Mouse (Mus musculus): Measurements from ENCODE around the gene AC109138.7.

AC109138.7 gene

DNA sequence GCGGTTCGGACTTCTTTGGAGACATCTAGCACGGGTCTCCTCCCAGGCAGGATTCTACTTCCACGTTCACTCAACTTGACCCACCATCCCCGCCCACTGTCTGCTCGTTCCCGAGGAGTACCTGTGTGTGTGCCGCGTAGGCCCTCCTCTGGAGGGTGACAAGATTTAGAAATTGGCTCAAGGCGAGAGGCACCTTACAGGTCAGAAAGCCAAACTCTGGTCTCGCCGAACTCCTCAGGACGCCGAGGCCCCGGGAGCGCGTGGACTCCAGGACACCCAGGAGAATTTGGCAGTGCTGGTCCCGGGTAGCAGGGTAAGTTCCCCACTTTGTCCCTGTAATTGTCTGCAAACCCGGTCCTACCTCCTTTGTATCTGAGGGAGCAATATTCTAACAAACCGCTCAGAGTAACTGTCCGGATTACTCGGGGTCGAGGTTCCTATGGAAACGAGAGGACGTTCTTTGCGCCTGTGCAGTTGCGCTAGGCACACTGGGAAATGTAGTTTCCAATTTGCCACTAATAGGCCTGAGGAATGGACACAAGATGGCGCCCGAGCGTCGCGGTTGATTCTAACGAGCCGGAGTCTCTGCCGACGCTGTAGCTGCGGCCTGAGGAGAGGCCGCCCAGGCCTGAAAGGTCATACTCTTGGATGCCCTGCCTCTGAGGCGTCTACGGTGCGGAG lies 43.2 kb downstream of the AC109138.7 start:
- peak; percentile 94 for DNase-seq

DNA sequence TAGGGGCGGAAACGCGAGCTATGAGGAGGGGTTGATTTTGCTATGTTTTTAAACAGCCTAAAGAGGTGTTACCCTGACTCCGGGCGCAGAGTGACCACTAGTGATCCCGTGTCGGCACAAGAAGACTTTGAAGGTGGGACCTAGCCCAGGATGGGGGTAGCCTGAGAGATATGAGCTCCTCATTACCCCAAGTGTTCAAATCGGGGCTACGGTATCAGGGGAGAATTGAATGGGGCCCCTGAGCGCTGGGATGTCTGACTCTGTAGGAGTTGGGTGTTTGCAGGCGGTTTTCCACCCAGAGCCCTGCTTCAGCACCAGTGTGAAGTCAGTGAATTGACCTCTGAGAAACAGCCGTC lies 43.7 kb downstream of the AC109138.7 start:
- peak; percentile 11 for DNase-seq

DNA sequence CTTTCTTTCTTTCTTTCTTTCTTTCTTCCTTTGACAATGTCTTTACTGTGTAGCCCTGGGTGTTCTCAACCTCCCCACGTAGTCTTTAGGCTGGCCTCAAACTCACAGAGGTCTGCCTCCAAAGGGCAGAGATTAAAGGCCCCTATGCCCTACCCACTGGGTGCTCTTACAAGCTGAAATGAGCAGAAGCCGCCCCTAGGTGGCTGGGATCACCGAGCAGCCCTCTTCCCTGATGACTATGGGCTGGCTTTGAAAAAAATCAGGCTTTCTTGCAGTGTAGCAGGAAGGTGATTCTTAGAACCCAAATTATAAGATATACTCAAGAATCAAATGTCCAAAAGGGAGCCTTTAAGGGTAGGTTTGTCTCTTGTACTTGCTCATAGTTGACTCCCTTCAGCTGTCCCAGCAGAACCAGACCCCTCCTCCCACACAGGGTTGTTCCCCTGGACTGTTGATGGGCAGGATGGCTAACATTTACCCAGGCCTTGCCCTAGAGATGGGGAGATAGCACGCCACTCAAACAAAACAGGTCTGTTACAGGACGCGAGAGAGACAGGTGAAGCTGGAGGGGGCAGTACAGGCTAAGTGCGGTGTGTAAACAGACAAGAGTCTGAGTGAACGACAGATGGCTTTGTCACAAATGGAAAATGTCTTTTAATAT lies 47.0 kb downstream of the AC109138.7 start:
- no peak for DNase-seq

DNA sequence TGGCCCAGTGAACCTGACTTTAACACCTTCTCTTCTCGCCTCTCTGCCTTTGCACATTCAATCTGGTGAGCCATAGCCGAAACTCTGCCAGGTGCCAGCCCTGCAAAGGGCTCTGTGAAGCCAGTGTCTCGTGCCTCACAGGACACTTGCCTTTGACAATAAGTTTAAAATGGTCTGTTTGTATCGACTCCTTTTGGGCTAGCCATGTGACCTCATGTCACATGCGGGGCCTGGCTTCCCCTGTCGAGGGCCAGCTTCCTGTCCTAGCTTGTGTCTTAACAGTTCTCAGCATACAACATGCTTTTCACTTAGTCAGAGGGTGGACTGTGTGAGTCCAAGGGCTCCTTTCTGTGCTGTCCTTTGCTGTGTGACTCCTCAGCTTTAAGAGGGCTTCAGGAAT lies 48.6 kb downstream of the AC109138.7 start:
- no peak for DNase-seq

DNA sequence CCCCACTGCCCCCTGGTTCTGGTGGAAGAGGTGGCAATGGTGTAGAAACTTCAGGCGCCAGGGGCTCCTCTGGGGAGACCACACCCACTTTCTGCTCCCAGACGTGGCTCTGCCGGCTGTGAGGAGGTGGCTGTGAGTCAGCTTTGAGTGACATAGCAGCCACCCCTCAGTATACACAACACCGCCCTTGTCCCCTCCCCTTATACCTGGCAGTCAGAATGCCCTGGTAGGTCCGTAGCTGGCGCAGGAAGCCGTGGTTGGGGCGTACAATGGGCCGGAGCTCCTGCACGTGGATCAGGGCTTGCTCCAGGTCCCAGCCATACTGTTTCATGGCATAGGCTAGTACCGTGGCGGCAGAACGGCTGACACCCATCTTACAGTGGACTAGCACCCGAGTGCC lies 49.5 kb downstream of the AC109138.7 start:
- peak; percentile 8 for DNase-seq

DNA sequence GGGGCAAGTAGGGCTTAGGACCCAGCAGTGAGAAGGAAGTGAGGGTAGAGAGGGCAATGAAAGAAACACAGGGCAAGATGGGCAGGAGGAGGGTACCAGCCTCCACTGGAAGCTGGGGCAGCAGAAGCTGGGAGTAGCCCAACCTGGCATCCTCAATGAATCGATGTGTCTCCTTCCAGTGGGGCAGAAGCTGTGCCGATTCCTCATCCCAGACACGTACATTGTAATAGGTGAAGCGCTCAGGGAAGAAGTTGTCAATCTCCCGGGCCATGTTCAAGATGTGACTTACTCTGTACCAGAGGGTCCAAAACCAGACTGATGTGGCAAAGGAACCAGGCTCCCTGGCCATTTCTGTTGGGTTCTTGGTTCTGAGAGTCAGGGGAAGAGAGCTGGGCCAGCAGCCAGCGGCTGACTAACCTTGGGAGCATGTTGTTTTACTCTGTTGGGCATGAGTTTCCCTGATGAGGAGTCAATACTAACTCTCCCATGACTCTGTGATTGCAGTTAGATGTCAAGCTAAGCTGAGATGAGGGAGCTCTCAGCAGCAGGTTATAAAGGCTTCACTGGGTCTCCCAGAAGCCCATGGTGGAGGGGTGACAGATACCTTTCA lies 50.1 kb downstream of the AC109138.7 start:
- DNase-seq, result no peak

DNA sequence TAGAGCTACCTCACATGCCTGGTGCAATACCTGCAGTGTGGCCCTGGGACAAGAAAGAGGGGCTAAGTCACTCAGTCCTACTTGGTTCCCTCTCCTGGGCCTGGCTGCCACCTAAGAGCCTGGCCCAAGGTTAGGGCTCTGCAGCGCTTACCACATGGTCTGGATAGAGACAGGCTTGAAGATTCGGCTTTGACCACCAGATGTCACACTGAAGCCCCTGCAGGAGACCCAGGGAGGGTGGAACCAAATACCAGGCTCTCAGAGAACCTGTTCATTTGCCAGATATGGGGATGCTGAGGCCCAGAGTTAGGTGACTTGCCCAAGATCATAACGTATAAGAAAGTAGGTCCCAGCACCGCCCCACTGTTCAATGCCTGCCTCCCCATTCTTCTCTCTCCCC lies 51.8 kb downstream of the AC109138.7 start:
- DNase-seq, result no peak

DNA sequence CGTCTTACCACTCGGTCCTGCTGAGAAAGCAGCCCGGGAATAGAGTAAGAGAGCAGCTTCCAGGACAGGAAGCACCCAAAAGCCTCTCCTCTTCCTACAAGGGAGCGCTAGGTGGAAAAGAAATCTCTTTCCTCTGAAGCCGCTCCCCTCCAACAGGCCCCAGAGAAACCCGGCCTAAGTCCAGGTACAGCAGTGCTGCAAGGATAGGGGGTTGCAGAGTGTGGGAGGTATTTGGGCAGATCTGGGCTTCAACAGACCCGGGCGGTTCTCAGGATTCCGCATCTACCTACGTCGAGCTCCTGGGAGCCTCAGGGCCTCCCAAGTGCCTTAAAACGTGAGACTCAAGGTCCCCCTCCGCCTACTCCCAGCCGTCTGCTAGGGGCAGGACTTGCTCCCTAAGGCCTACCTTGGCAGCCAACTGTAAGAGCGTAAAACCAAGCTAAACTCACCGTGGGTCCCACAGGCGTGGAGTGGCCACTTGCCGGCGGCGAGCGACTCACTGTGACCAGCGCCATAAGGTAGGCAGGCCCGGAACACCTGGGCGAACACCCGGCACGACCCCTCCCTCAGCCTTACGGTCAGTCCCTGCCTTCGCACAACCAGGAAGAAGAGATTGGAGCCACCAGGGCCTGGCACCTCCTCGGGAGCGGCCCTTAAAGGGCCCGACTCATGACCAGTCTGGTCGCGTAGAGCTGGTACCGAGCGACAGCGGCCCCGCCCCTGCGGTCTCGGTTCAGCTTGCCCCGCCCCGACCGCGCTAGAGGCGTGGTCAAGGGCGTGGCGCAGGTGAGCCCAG lies 54.6 kb downstream of the AC109138.7 start, which contains the start of gene Ssh3:
Gene Ssh3 (minus strand): TSS at position 615 of the 796 bp plus-strand sequence.
- peak; percentile 62 for DNase-seq

DNA sequence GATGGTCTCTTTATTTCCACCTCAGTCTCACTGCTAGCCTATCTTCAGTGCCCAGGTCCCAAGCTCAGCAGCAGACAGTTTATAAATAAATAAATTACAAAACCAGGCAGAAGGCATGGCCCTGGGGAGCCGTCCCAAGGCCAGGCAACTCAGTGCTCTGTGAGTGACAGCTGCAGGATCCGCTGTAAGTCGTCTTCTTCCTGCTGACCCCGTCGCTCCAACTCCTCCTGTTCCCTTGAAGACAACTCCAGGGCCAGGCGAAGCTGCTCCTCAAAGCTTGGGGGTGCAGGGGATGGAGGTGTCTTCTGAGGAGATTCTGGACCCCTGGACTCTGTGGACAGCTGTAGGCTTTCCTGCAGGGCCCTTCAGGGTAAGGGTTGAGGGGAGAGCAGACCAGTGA lies 56.0 kb downstream of the AC109138.7 start:
- no peak for DNase-seq

DNA sequence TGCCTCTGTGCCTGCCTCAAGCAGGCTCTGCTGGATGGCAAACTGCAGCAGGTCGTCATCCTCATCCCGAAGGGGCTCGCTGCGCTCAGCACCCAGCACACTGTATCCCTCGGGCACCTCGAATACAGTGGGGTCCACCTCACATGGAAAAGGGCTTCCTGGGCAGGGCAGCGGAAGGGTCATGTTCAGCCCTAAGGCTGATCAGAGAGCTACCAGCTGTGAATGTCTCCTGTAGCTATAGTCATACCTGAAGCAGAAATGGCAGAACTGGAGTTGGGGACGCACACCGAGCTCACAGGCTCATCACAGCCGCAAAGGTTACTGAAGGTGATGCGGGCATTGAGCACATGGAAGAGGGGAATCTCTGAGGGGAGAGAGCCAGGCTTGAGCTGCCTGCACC lies 56.8 kb downstream of the AC109138.7 start:
- no peak for DNase-seq

DNA sequence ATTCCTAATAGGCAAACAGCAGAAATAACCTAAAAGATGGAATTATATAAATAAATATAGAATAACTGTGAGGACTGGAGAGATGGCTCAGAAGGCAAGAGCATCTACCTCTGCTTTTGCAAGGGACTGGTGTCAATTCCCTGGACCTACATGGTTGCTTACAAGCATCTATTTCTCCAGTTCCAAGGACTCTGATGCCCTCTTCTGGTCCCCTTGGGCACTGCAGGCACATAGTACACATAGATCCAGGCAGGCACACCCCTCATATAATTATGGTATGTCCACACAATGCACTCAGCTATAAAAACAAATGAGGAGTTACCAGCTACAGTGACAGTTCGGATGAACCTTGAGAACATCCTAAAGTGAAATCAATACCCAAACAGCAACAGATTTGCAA lies 65.3 kb downstream of the AC109138.7 start:
- no peak for DNase-seq

DNA sequence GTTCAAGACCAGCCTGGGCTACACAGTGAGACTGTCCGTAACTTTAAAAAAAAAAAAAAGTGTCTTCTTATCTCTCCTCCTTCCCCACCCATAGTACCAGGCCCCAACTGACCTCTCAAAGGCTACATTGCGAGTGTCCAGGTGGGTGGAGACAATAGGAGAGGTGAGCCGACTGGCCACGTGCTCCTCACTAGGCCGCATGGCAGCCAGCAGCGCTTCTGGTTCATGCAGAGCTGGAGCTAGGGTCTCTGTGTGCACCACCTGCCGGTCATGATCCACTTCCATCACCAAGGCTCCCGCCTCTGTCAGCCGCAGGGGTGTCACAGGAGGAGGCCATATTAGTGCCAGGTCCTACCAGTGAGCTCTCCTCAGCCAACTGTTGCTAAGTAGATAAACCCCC lies 66.3 kb downstream of the AC109138.7 start:
- peak; percentile 3 for DNase-seq
